Comparison of ENCODE assay signal across 8 mouse cellular contexts in the genomic region with DNA sequence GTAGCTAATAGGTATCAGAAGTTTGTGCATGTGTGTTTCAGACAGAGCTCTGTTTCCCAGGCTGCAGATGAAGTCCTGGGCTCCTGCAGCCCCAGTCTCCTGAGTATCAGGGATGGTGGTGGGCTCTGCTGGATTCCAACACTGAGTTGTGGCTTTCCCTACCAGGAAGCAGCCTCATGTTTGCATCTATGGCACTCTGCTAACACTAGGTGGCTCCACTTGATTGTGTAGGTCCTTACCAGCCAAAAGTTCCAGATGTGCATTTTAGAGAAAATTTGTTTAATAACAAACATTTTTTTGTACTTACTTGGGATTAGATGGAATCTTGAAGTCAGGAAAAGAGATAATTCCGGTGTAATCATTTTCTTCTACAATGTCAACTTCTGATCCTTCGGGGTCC. TPM values are rescaled to one million over a fixed set of nuclear protein-coding genes. Genes with fewer than 3 reads are reported as not detected.
DNase-seq lines count a peak whose midpoint lies in the region; ATAC-seq lines count a peak whose summit lies in the region.

No protein-coding gene starts in this region.

- peak; percentile 77 to 82 for ATAC-seq in hematopoietic stem cell, adult 5-6 weeks (replicated peaks in 1 of 2; ENCODE audit: insufficient read depth in 1 of 2, low FRiP score in 2 of 2, low TSS enrichment in 1 of 2, low read depth in 1 of 2, poor library complexity in 2 of 2, severe bottlenecking in 2 of 2)
- peak; percentile 58; the same call in 1 of the 2 replicates for ATAC-seq in neutrophil, adult 5-6 weeks (ENCODE audit: extremely low read depth, insufficient number of reproducible peaks, low FRiP score, poor library complexity, severe bottlenecking)

- peak; percentile 13 for DNase-seq in layer of hippocampus, adult 11-12 months (ENCODE audit: low spot score)
- DNase-seq in layer of hippocampus, postnatal 36 days = no peak
- peak; percentile 60 for DNase-seq in ES-CJ7 (ENCODE audit: low read depth, low spot score)
- DNase-seq in adrenal gland, postnatal 36 days = peak; percentile 11 to 26
- DNase-seq in ovary, adult 18-20 months (ENCODE audit: low spot score) = no peak
- no peak for DNase-seq in cerebellum, postnatal 4 days (ENCODE audit: low spot score in 2 of 2)

RNA-seq across cellular contexts. Expression of a gene that starts 16.3 kb away (rescaled TPM):
- total RNA-seq in layer of hippocampus, postnatal 36 days (2021) = not detected
- under 1 TPM in 1 of 2 experiments, not detected in 1; 0.83 TPM for total RNA-seq in adrenal gland, postnatal 36 days (2021)
- 0.25 TPM in 1 of 2 replicates, not detected in the other for total RNA-seq in hematopoietic stem cell, adult 5-6 weeks (2017)
- total RNA-seq in neutrophil, adult 5-6 weeks (2017) = not detected in 2 replicates

RNA-seq across cellular contexts. Expression of a gene that starts 56.4 kb away (rescaled TPM):
- under 1 TPM in 1 of 2 experiments, not detected in 1; 0.55 TPM for total RNA-seq in layer of hippocampus, postnatal 36 days (2021)
- under 1 TPM; 0.26 to 0.40 TPM for total RNA-seq in adrenal gland, postnatal 36 days (2021)
- total RNA-seq in hematopoietic stem cell, adult 5-6 weeks (2017) = 1.1 and 2.3 TPM in 2 replicates
- total RNA-seq in neutrophil, adult 5-6 weeks (2017) = 1.7 and 2.7 TPM in 2 replicates

Comparison
In these comparisons a context has a peak if more than half of its experiments do, and no peak if none do; other contexts are left out.
1. DNase-seq: peak in layer of hippocampus, adult 11-12 months (single experiment), ES-CJ7 (single experiment) and adrenal gland, postnatal 36 days (2 of 2); none in layer of hippocampus, postnatal 36 days (0 of 2), ovary, adult 18-20 months (single experiment) and cerebellum, postnatal 4 days (0 of 2).